Mouse (Mus musculus): ENCODE measurements around the gene Ccdc92. TPM values are rescaled to one million over a fixed set of nuclear protein-coding genes. Genes with fewer than 3 reads are reported as not detected.

Ccdc92 gene
- polyA plus RNA-seq (2012; rRNA removed; ENCODE audit: low replicate concordance), result 0.85 and 5.5 TPM in 2 replicates

DNA sequence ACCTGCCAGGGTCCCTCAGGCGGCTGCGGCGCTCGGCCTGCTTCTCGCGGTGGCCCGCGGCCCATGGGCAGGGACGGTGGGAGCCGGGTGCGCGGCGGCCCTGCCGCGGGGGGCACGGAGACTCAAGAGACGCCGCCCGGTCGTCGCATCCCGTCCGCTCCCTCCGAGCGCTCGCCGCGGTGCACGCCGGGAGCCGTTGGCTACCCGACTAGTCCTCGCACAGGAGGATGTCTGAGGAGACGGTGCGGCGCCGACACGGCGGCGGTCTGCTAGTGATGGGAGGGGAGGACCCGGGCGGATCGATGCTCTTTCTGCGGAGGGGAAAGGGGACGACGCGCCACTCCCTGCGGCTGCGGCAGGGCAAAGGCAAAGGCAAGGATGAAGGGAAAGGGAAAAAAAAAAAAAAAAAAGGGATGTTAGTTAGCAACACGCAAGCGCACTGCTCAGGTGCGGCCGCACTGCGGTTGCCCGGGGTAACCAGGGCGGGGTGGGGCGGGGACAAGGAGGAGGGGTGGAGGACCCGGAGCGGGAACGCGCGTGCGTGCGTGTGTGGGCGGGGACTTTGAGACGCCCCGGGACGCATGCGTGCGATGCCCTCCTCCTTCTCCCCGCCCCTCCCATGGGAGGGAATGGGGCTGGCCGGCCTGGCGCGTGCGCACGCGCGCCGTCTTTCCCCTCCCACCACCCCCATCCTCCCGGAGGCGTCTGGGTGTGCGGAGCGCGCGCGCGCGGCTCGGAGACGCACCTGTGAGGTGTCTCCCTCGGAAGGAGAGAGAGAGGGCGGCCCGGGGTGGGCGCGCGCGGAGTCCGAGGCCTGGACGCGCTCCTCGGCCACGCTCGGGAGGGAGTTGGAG, at the start of gene Ccdc92, which contains the start of gene Zfp664:
Gene Ccdc92 (minus strand): TSS at position 412 of the 854 bp plus-strand sequence.
Gene Zfp664 (plus strand): TSS at position 679 of the 854 bp plus-strand sequence.

Other genes with a start within 250 kb of the Ccdc92 start
- 40.0 and 51.1 TPM in 2 replicates for gene Atp6v0a2, start 233.8 kb downstream of the Ccdc92 start, polyA plus RNA-seq (2012; rRNA removed; ENCODE audit: low replicate concordance)
- 0.17 and 0.18 TPM in 2 replicates for gene Dnah10, start 137.3 kb downstream of the Ccdc92 start, polyA plus RNA-seq (2012; rRNA removed; ENCODE audit: low replicate concordance)
- 26.0 and 31.8 TPM in 2 replicates for gene Zfp664, start 267 bp upstream of the Ccdc92 start, polyA plus RNA-seq (2012; rRNA removed; ENCODE audit: low replicate concordance)
- gene Rflna, start 140.8 kb upstream of the Ccdc92 start, polyA plus RNA-seq (2012; rRNA removed; ENCODE audit: low replicate concordance), result 2.1 and 7.5 TPM in 2 replicates

All from subcutaneous adipose tissue, adult 2 months (tissue).